ENCODE assay signal across 30 mouse cellular contexts in the genomic region with DNA sequence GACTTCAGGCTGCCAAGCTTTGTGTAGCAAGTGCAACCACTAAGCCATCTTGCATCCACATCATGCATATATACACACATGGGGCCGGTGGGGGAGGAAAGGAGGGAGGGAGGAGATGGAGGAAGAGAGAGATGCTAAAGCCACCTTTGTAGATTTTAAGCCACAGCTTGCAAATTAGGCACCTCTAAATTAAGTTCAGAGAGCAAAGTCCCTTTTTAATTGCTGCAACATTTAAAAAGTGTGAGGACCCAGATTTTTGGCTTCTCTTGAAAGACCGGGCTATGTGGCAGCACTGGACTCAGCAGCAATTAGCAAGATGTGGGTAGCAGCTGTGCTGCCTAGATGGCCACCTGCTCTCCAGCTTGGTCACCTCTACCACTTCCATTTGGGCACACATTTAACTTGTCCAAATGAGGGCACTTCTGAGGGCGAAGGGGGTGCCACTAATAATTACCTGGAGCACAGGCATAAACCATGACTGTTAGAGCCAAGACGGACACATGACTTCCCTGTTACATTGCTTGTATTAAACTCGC. TPM values are rescaled to one million over a fixed set of nuclear protein-coding genes. Genes with fewer than 3 reads are reported as not detected.
DNase-seq lines count a peak whose midpoint lies in the region; ATAC-seq and TF ChIP-seq lines count a peak whose summit lies in the region.
"Had no signal": no experiment of that assay in that cellular context is flagged by ENCODE, and none has a peak within 500 bp of the region (broad histone marks: within the 10 kb centered on the region; RNA-seq: fewer than 3 reads in every experiment).

No protein-coding gene starts in this region.

- WGBS in forebrain, embryonic 15.5 days: 74% methylated on average over 5 of the region's 5 CpGs
- 85% methylated on average over 5 of the region's 5 CpGs for WGBS in forebrain, embryonic 12.5 days
- 79% methylated on average over 5 of the region's 5 CpGs for WGBS in hindbrain, postnatal 0 days
- WGBS in hindbrain, embryonic 14.5 days: 83% methylated on average over 5 of the region's 5 CpGs
- WGBS in forebrain, embryonic 16.5 days: 72% methylated on average over 5 of the region's 5 CpGs

- no peak overlapping the region for H3K9ac ChIP-seq in forebrain, embryonic 15.5 days (replicated peaks)
- H3K9ac ChIP-seq in forebrain, embryonic 12.5 days: no peak overlapping the region
- H3K9ac ChIP-seq in hindbrain, postnatal 0 days (replicated peaks; ENCODE audit: low read length): no peak overlapping the region
- H3K9ac ChIP-seq in hindbrain, embryonic 14.5 days: no peak overlapping the region
- H3K9ac ChIP-seq in forebrain, embryonic 16.5 days (replicated peaks; ENCODE audit: low read depth, low read length): no peak overlapping the region
- H3K9ac ChIP-seq: embryonic facial prominence, embryonic 13.5 days; heart, embryonic 12.5 days; heart, embryonic 15.5 days had no signal

- TF ChIP-seq CTCF in hindbrain, postnatal 0 days (IDR thresholded peaks at IDR 0.05; ENCODE audit: low read depth): no peak

- no peak overlapping the region for H3K4me3 ChIP-seq in forebrain, embryonic 15.5 days
- no peak overlapping the region for H3K4me3 ChIP-seq in forebrain, embryonic 12.5 days (replicated peaks)
- no peak overlapping the region for H3K4me3 ChIP-seq in hindbrain, postnatal 0 days (ENCODE audit: low read length)
- no peak overlapping the region for H3K4me3 ChIP-seq in hindbrain, embryonic 14.5 days (replicated peaks; ENCODE audit: low read length)
- no peak overlapping the region for H3K4me3 ChIP-seq in forebrain, embryonic 16.5 days (replicated peaks; ENCODE audit: low read length)
- H3K4me3 ChIP-seq: embryonic facial prominence, embryonic 10.5 days; embryonic facial prominence, embryonic 13.5 days; erythroblast, embryonic 14.5 days; gastrocnemius, adult 2 months; heart, embryonic 12.5 days; heart, embryonic 15.5 days had no signal

- no peak overlapping the region for H3K27ac ChIP-seq in forebrain, embryonic 15.5 days (replicated peaks)
- no peak overlapping the region for H3K27ac ChIP-seq in forebrain, embryonic 12.5 days
- no peak overlapping the region for H3K27ac ChIP-seq in hindbrain, postnatal 0 days
- no peak overlapping the region for H3K27ac ChIP-seq in hindbrain, embryonic 14.5 days
- no peak overlapping the region for H3K27ac ChIP-seq in forebrain, embryonic 16.5 days (ENCODE audit: low read length)
- H3K27ac ChIP-seq: embryonic facial prominence, embryonic 10.5 days; embryonic facial prominence, embryonic 13.5 days; gastrocnemius, adult 2 months; heart, embryonic 15.5 days had no signal

- DNase-seq in cerebellum, postnatal 14 days: peak; percentile 14 to 22
- DNase-seq in cerebellum, postnatal 25 days: no peak
- peak; percentile 2 for DNase-seq in hindbrain, postnatal 0 days (ENCODE audit: low spot score)
- DNase-seq in hindbrain, embryonic 14.5 days (ENCODE audit: low spot score): no peak
- no peak for DNase-seq in kidney, adult 9 months
- DNase-seq: adrenal gland, postnatal 10 days; adrenal gland, postnatal 36 days; B cell, adult 2 months; cerebellum, adult 11 months; cerebellum, adult 8-10 months; cerebellum, postnatal 36 days; embryo, embryonic 11 days; gastrocnemius, adult 2 months; gastrocnemius, postnatal 14 days; heart, adult 18-20 months; heart, postnatal 10 days; heart, postnatal 4 days; kidney, adult 8-10 months had no signal

- H3K27me3 ChIP-seq in forebrain, embryonic 15.5 days: no peaks in the 10 kb centered on the region
- H3K27me3 ChIP-seq in forebrain, embryonic 12.5 days: no peaks in the 10 kb centered on the region
- H3K27me3 ChIP-seq in hindbrain, postnatal 0 days (ENCODE audit: insufficient read depth, low read length): no peaks in the 10 kb centered on the region
- H3K27me3 ChIP-seq in hindbrain, embryonic 14.5 days (ENCODE audit: control insufficient read depth, insufficient read depth, low read length): no peaks in the 10 kb centered on the region
- H3K27me3 ChIP-seq in forebrain, embryonic 16.5 days (replicated peaks; ENCODE audit: control insufficient read depth, insufficient read depth, low read length): no peaks in the 10 kb centered on the region
- H3K27me3 ChIP-seq: CH12.LX; embryonic facial prominence, embryonic 13.5 days; heart, embryonic 12.5 days; heart, embryonic 15.5 days had no signal

- peaks cover 16% of the 10 kb centered on the region for H3K36me3 ChIP-seq in forebrain, embryonic 15.5 days
- H3K36me3 ChIP-seq in forebrain, embryonic 12.5 days (replicated peaks): peaks cover 27% of the 10 kb centered on the region
- peaks cover 19% of the 10 kb centered on the region for H3K36me3 ChIP-seq in hindbrain, postnatal 0 days (ENCODE audit: insufficient read depth, low read length)
- H3K36me3 ChIP-seq in hindbrain, embryonic 14.5 days (replicated peaks; ENCODE audit: control insufficient read depth, insufficient read depth): peaks cover 21% of the 10 kb centered on the region
- H3K36me3 ChIP-seq in forebrain, embryonic 16.5 days (ENCODE audit: control insufficient read depth, insufficient read depth): peaks cover 8% of the 10 kb centered on the region

- peak; percentile 78 for ATAC-seq in forebrain, embryonic 15.5 days (replicated peaks)
- no peak for ATAC-seq in forebrain, embryonic 12.5 days (ENCODE audit: low FRiP score)
- ATAC-seq in hindbrain, postnatal 0 days: peak; percentile 51; the same call in 1 of the 2 replicates
- ATAC-seq in hindbrain, embryonic 14.5 days (ENCODE audit: low FRiP score): no peak
- ATAC-seq in forebrain, embryonic 16.5 days: peak; percentile 61; the same call in 1 of the 2 replicates
- ATAC-seq: intestine, postnatal 0 days; Patski had no signal

- H3K9me3 ChIP-seq in forebrain, embryonic 15.5 days: no peaks in the 10 kb centered on the region
- no peaks in the 10 kb centered on the region for H3K9me3 ChIP-seq in forebrain, embryonic 12.5 days
- no peaks in the 10 kb centered on the region for H3K9me3 ChIP-seq in hindbrain, postnatal 0 days (ENCODE audit: low read length)
- H3K9me3 ChIP-seq in hindbrain, embryonic 14.5 days (ENCODE audit: control insufficient read depth, low read length): no peaks in the 10 kb centered on the region
- no peaks in the 10 kb centered on the region for H3K9me3 ChIP-seq in forebrain, embryonic 16.5 days (ENCODE audit: control insufficient read depth, low read length)
- H3K9me3 ChIP-seq: embryonic facial prominence, embryonic 10.5 days; embryonic facial prominence, embryonic 13.5 days; G1E; heart, embryonic 12.5 days; heart, embryonic 15.5 days had no signal

- H3K4me2 ChIP-seq in forebrain, embryonic 15.5 days (replicated peaks): no peak overlapping the region
- H3K4me2 ChIP-seq in forebrain, embryonic 12.5 days: no peak overlapping the region
- no peak overlapping the region for H3K4me2 ChIP-seq in hindbrain, postnatal 0 days (ENCODE audit: low read depth, low read length)
- H3K4me2 ChIP-seq in hindbrain, embryonic 14.5 days (replicated peaks): no peak overlapping the region
- H3K4me2 ChIP-seq in forebrain, embryonic 16.5 days (ENCODE audit: low read length): no peak overlapping the region
- H3K4me2 ChIP-seq: embryonic facial prominence, embryonic 13.5 days; heart, embryonic 12.5 days; heart, embryonic 15.5 days had no signal

- no peaks in the 10 kb centered on the region for H3K4me1 ChIP-seq in forebrain, embryonic 15.5 days
- H3K4me1 ChIP-seq in forebrain, embryonic 12.5 days: no peaks in the 10 kb centered on the region
- H3K4me1 ChIP-seq in hindbrain, postnatal 0 days (ENCODE audit: insufficient read depth, low read length): no peaks in the 10 kb centered on the region
- H3K4me1 ChIP-seq in hindbrain, embryonic 14.5 days (replicated peaks; ENCODE audit: control insufficient read depth, insufficient read depth, low read length): no peaks in the 10 kb centered on the region
- no peaks in the 10 kb centered on the region for H3K4me1 ChIP-seq in forebrain, embryonic 16.5 days (replicated peaks; ENCODE audit: control insufficient read depth, insufficient read depth, low read length)
- H3K4me1 ChIP-seq: embryonic facial prominence, embryonic 10.5 days; embryonic facial prominence, embryonic 13.5 days; heart, embryonic 12.5 days; heart, embryonic 15.5 days had no signal

RNA-seq across cellular contexts. Expression of gene Ccdc191, which starts 30.6 kb away (rescaled TPM):
- 9.4 and 12.2 TPM in 2 replicates for polyA plus RNA-seq in forebrain, embryonic 15.5 days (2015; fragmentation: Nextera tagmentation; extraction: Ambion mirVana)
- 17.3 and 17.6 TPM in 2 replicates for polyA plus RNA-seq in forebrain, embryonic 12.5 days (2016; fragmentation: Nextera tagmentation; extraction: Ambion mirVana)
- total RNA-seq in hindbrain, postnatal 0 days (2014; rRNA removed): 0.61 and 0.89 TPM in 2 replicates
- polyA plus RNA-seq in hindbrain, postnatal 0 days (2015; fragmentation: Nextera tagmentation; extraction: Ambion mirVana): 4.1 and 6.3 TPM in 2 replicates
- 4.2 and 7.7 TPM in 2 replicates for polyA plus RNA-seq in hindbrain, embryonic 14.5 days (2014; fragmentation: Nextera tagmentation; extraction: Ambion mirVana)
- polyA plus RNA-seq in forebrain, embryonic 16.5 days (2015; fragmentation: Nextera tagmentation; extraction: Ambion mirVana): 8.3 and 9.3 TPM in 2 replicates

Comparison
In these comparisons a context has a peak if more than half of its experiments do, and no peak if none do; other contexts are left out.
1. DNase-seq: peak in cerebellum, postnatal 14 days (2 of 2) and hindbrain, postnatal 0 days (single experiment); none in cerebellum, postnatal 25 days (0 of 2), hindbrain, embryonic 14.5 days (single experiment) and kidney, adult 9 months (single experiment).
2. ATAC-seq: peak in forebrain, embryonic 15.5 days (single experiment), hindbrain, postnatal 0 days (single experiment) and forebrain, embryonic 16.5 days (single experiment); none in forebrain, embryonic 12.5 days (single experiment) and hindbrain, embryonic 14.5 days (single experiment).